ENCODE assay signal across 8 mouse cellular contexts in genomic region chr6:134594569-134595442, GRCm38 (mm10). TPM values are rescaled to one million over a fixed set of nuclear protein-coding genes. Genes with fewer than 3 reads are reported as not detected.
A peak's percentile ranks its signal among the peaks of the same experiment; 100 is the strongest.
DNase-seq lines count a peak whose midpoint lies in the region; ATAC-seq and TF ChIP-seq lines count a peak whose summit lies in the region.

No protein-coding gene starts in this region.

- H3K9ac ChIP-seq in liver, embryonic 15.5 days = no peak overlapping the region
- H3K9ac ChIP-seq in stomach, embryonic 16.5 days (ENCODE audit: low read length) = no peak overlapping the region

- no peaks in the 10 kb centered on the region for H3K36me3 ChIP-seq in liver, embryonic 15.5 days (replicated peaks)
- H3K36me3 ChIP-seq in stomach, embryonic 16.5 days (ENCODE audit: control insufficient read depth, insufficient read depth, low read length) = no peaks in the 10 kb centered on the region

- H3K4me2 ChIP-seq in liver, embryonic 15.5 days = peak overlapping the region; percentile 32
- no peak overlapping the region for H3K4me2 ChIP-seq in stomach, embryonic 16.5 days (ENCODE audit: low read depth, low read length)

- no peak for TF ChIP-seq CTCF in layer of hippocampus, adult 2 months (conservative IDR thresholded peaks at IDR 0.05)

- DNase-seq in right cerebral cortex, postnatal 10 days (ENCODE audit: low spot score in 2 of 2) = peak; percentile 38 to 45
- DNase-seq in right cerebral cortex, postnatal 4 days = no peak
- DNase-seq in heart, postnatal 14 days = peak; percentile 60 to 66
- DNase-seq in left cerebral cortex, adult 18-20 months (ENCODE audit: low spot score in 2 of 2) = no peak
- no peak for DNase-seq in layer of hippocampus, adult 2 months (ENCODE audit: low spot score in 2 of 2)
- no peak for DNase-seq in cerebellum, postnatal 36 days

- intact Hi-C loops in heart, postnatal 14 days (cut with DNase I) = no loop called here

- H3K27me3 ChIP-seq in liver, embryonic 15.5 days = no peaks in the 10 kb centered on the region; the same call in 1 of the 2 replicates
- H3K27me3 ChIP-seq in stomach, embryonic 16.5 days (ENCODE audit: control insufficient read depth, insufficient read depth, low read length) = no peaks in the 10 kb centered on the region

- 0 out of 2 replicates have a peak, but pooled peaks cover 4% of the 10 kb centered on the region for H3K4me1 ChIP-seq in liver, embryonic 15.5 days (replicated peaks)
- H3K4me1 ChIP-seq in stomach, embryonic 16.5 days (ENCODE audit: control insufficient read depth, insufficient read depth, low read length) = no peaks in the 10 kb centered on the region

- WGBS in liver, embryonic 15.5 days (ENCODE audit: insufficient replicate concordance) = 26% methylated on average over 21 of the region's 21 CpGs
- 70% methylated on average over 21 of the region's 21 CpGs for WGBS in stomach, embryonic 16.5 days

- H3K9me3 ChIP-seq in liver, embryonic 15.5 days (replicated peaks) = no peaks in the 10 kb centered on the region
- H3K9me3 ChIP-seq in stomach, embryonic 16.5 days (replicated peaks; ENCODE audit: control insufficient read depth, low read length) = no peaks in the 10 kb centered on the region

- H3K27ac ChIP-seq in liver, embryonic 15.5 days (replicated peaks) = no peak overlapping the region
- no peak overlapping the region for H3K27ac ChIP-seq in stomach, embryonic 16.5 days (ENCODE audit: low read length)
- H3K27ac ChIP-seq in layer of hippocampus, adult 2 months = no peak overlapping the region

- H3K4me3 ChIP-seq in liver, embryonic 15.5 days (replicated peaks) = no peak overlapping the region
- no peak overlapping the region for H3K4me3 ChIP-seq in stomach, embryonic 16.5 days (replicated peaks; ENCODE audit: low read length)
- H3K4me3 ChIP-seq in layer of hippocampus, adult 2 months = no peak overlapping the region

- 0 out of 2 replicates have a peak, but pooled peaks have one; percentile 25 for ATAC-seq in liver, embryonic 15.5 days (ENCODE audit: insufficient read depth)
- ATAC-seq in stomach, embryonic 16.5 days (ENCODE audit: insufficient read depth, low FRiP score) = peak; percentile 38; the same call in 1 of the 2 replicates

RNA-seq across cellular contexts. Expression of gene Lrp6, which starts 28.0 kb away (rescaled TPM):
- 10 to 100 TPM; 56.1 to 62.8 TPM for total RNA-seq in heart, postnatal 14 days (2021)
- 7.2 and 8.0 TPM in 2 replicates for polyA plus RNA-seq in liver, embryonic 15.5 days (2015; fragmentation: Nextera tagmentation; extraction: Ambion mirVana)
- polyA plus RNA-seq in stomach, embryonic 16.5 days (2015; fragmentation: Nextera tagmentation; extraction: Ambion mirVana) = 16.8 and 17.4 TPM in 2 replicates
- total RNA-seq in left cerebral cortex, adult 18-20 months (2021) = 10 to 100 TPM; 45.9 to 47.3 TPM
- 10 to 100 TPM; 49.2 to 54.5 TPM for total RNA-seq in layer of hippocampus, adult 2 months (2021)

RNA-seq across cellular contexts. Expression of gene Mansc1, which starts 37.5 kb away (rescaled TPM):
- 1 to 10 TPM; 5.5 to 7.4 TPM for total RNA-seq in heart, postnatal 14 days (2021)
- polyA plus RNA-seq in liver, embryonic 15.5 days (2015; fragmentation: Nextera tagmentation; extraction: Ambion mirVana) = 0.86 and 0.90 TPM in 2 replicates
- 9.9 and 13.5 TPM in 2 replicates for polyA plus RNA-seq in stomach, embryonic 16.5 days (2015; fragmentation: Nextera tagmentation; extraction: Ambion mirVana)
- total RNA-seq in left cerebral cortex, adult 18-20 months (2021) = 10 to 100 TPM; 12.8 to 14.9 TPM
- 1 to 10 TPM; 9.1 TPM for total RNA-seq in layer of hippocampus, adult 2 months (2021)

RNA-seq across cellular contexts. Expression of gene Borcs5, which starts 44.5 kb away (rescaled TPM):
- total RNA-seq in heart, postnatal 14 days (2021) = 1 to 10 TPM; 9.1 to 9.9 TPM
- 7.5 and 8.6 TPM in 2 replicates for polyA plus RNA-seq in liver, embryonic 15.5 days (2015; fragmentation: Nextera tagmentation; extraction: Ambion mirVana)
- polyA plus RNA-seq in stomach, embryonic 16.5 days (2015; fragmentation: Nextera tagmentation; extraction: Ambion mirVana) = 16.5 and 17.7 TPM in 2 replicates
- total RNA-seq in left cerebral cortex, adult 18-20 months (2021) = 10 to 100 TPM; 37.3 to 38.4 TPM
- 10 to 100 TPM; 36.3 to 40.7 TPM for total RNA-seq in layer of hippocampus, adult 2 months (2021)

Comparison
In these comparisons a context has a peak if more than half of its experiments do, and no peak if none do; other contexts are left out.
1. DNase-seq: peak in right cerebral cortex, postnatal 10 days (2 of 2) and heart, postnatal 14 days (2 of 2); none in right cerebral cortex, postnatal 4 days (single experiment), left cerebral cortex, adult 18-20 months (0 of 2), layer of hippocampus, adult 2 months (0 of 2) and cerebellum, postnatal 36 days (0 of 2).